Mouse (Mus musculus): ENCODE results near the gene Ankmy1. TPM values are rescaled to one million over a fixed set of nuclear protein-coding genes. Genes with fewer than 3 reads are reported as not detected.
A peak's percentile ranks its signal among the peaks of the same experiment; 100 is the strongest.

Gene Ankmy1
- polyA plus RNA-seq, 1 experiment from 2014 or later: 0.16 TPM

GRCm38 (mm10) chr1:92831188-92832001, 71.3 kb downstream of the Ankmy1 start, which contains the start of gene Gpc1:
Gpc1 (plus strand) TSS chr1:92831645.
- peak; percentile 87 for ATAC-seq
- WGBS: under 1% methylated on average over 64 of the region's 99 CpGs

GRCm38 (mm10) chr1:92830626-92831187, 72.0 kb downstream of the Ankmy1 start:
- H3K4me2 ChIP-seq (replicated peaks): peak overlapping the region; percentile 97
- H3K27ac ChIP-seq: 0 out of 2 replicates have a peak overlapping the region, but pooled peaks have one; percentile 86
- H3K4me3 ChIP-seq (replicated peaks): peak overlapping the region; percentile 72
- H3K9ac ChIP-seq: no peak overlapping the region
- no peaks in the 10 kb centered on the region for H3K36me3 ChIP-seq
- ATAC-seq: no peak
- 7% methylated on average over 13 of the region's 13 CpGs for WGBS
- peaks cover 4% of the 10 kb centered on the region for H3K27me3 ChIP-seq (replicated peaks)
- H3K4me1 ChIP-seq (replicated peaks): peaks cover 20% of the 10 kb centered on the region; the same call in 1 of the 2 replicates
- no peaks in the 10 kb centered on the region for H3K9me3 ChIP-seq

More at GRCm38 (mm10) chr1:92831188-92832001, 71.3 kb downstream of the Ankmy1 start, which contains the start of gene Gpc1:
- no peaks in the 10 kb centered on the region for H3K9me3 ChIP-seq
- H3K9ac ChIP-seq: peak within 1 kb of the TSS; percentile 85
- H3K4me2 ChIP-seq (replicated peaks): peak within 1 kb of the TSS; percentile 97
- peak within 1 kb of the TSS; percentile 72 for H3K4me3 ChIP-seq (replicated peaks)
- peak within 1 kb of the TSS; percentile 86 for H3K27ac ChIP-seq
- H3K4me1 ChIP-seq (replicated peaks): peaks cover 20% of the 10 kb centered on the region; the same call in 1 of the 2 replicates
- no peaks in the 10 kb centered on the region for H3K36me3 ChIP-seq
- H3K27me3 ChIP-seq (replicated peaks): peaks cover 4% of the 10 kb centered on the region

- no peak overlapping the region for H3K9ac ChIP-seq
- no peak overlapping the region for H3K4me3 ChIP-seq (replicated peaks)
- H3K4me1 ChIP-seq (replicated peaks): 0 out of 2 replicates have a peak, but pooled peaks cover 3% of the 10 kb centered on the region
- no peak overlapping the region for H3K4me2 ChIP-seq (replicated peaks)
- ATAC-seq: no peak
- H3K27me3 ChIP-seq (replicated peaks): no peaks in the 10 kb centered on the region
- 72% methylated on average over 5 of the region's 5 CpGs for WGBS
- no peak overlapping the region for H3K27ac ChIP-seq
- H3K9me3 ChIP-seq: no peaks in the 10 kb centered on the region
- no peaks in the 10 kb centered on the region for H3K36me3 ChIP-seq
Measured at GRCm38 (mm10) chr1:92815756-92816294, 86.9 kb downstream of the Ankmy1 start.

- no peaks in the 10 kb centered on the region for H3K9me3 ChIP-seq
- H3K4me1 ChIP-seq (replicated peaks): 0 out of 2 replicates have a peak, but pooled peaks cover 3% of the 10 kb centered on the region
- H3K27ac ChIP-seq: no peak overlapping the region
- H3K27me3 ChIP-seq (replicated peaks): no peaks in the 10 kb centered on the region
- no peak for ATAC-seq
- H3K4me3 ChIP-seq (replicated peaks): no peak overlapping the region
- no peaks in the 10 kb centered on the region for H3K36me3 ChIP-seq
- no peak overlapping the region for H3K4me2 ChIP-seq (replicated peaks)
- WGBS: 59% methylated on average over 9 of the region's 9 CpGs
- H3K9ac ChIP-seq: no peak overlapping the region
Measured at GRCm38 (mm10) chr1:92815100-92815499, 87.6 kb downstream of the Ankmy1 start.

GRCm38 (mm10) chr1:92814319-92814718, 88.4 kb downstream of the Ankmy1 start:
- H3K9ac ChIP-seq: no peak overlapping the region
- 0 out of 2 replicates have a peak, but pooled peaks have one; percentile 36 for ATAC-seq
- no peak overlapping the region for H3K27ac ChIP-seq
- H3K27me3 ChIP-seq (replicated peaks): no peaks in the 10 kb centered on the region
- no peak overlapping the region for H3K4me2 ChIP-seq (replicated peaks)
- H3K36me3 ChIP-seq: no peaks in the 10 kb centered on the region
- H3K4me3 ChIP-seq (replicated peaks): no peak overlapping the region
- WGBS: 41% methylated on average over 5 of the region's 5 CpGs
- H3K4me1 ChIP-seq (replicated peaks): 0 out of 2 replicates have a peak, but pooled peaks cover 3% of the 10 kb centered on the region
- H3K9me3 ChIP-seq: no peaks in the 10 kb centered on the region

MicroRNA genes within 50 kb of the gene (microRNA counts, 519-probe panel; counts per million panel counts)
- 3,025 counts per million, percentile 76 among the panel's probes with 10 or more counts for microRNA mmu-miR-149

Other genes starting within 250 kb of the Ankmy1 start
- gene Gpc1, start 71.3 kb downstream of the Ankmy1 start, polyA plus RNA-seq (2015; fragmentation: Nextera tagmentation; extraction: Ambion mirVana): 36.8 and 37.7 TPM in 2 replicates
- gene Dusp28, start 4.1 kb upstream of the Ankmy1 start, polyA plus RNA-seq (2015; fragmentation: Nextera tagmentation; extraction: Ambion mirVana): 14.1 and 14.7 TPM in 2 replicates
- 40.6 and 56.1 TPM in 2 replicates for gene Rnpepl1, start 7.9 kb upstream of the Ankmy1 start, polyA plus RNA-seq (2015; fragmentation: Nextera tagmentation; extraction: Ambion mirVana)
- gene Capn10, start 31.5 kb upstream of the Ankmy1 start, polyA plus RNA-seq (2015; fragmentation: Nextera tagmentation; extraction: Ambion mirVana): 28.2 and 34.4 TPM in 2 replicates
- gene Gpr35, start 48.0 kb upstream of the Ankmy1 start, polyA plus RNA-seq (2015; fragmentation: Nextera tagmentation; extraction: Ambion mirVana): 8.9 and 9.1 TPM in 2 replicates
- gene Aqp12, start 103.4 kb upstream of the Ankmy1 start, polyA plus RNA-seq (2015; fragmentation: Nextera tagmentation; extraction: Ambion mirVana): 3.0 and 11.2 TPM in 2 replicates
- gene Kif1a, start 199.0 kb upstream of the Ankmy1 start, polyA plus RNA-seq (2015; fragmentation: Nextera tagmentation; extraction: Ambion mirVana): 18.3 and 21.4 TPM in 2 replicates
- 0.59 and 0.62 TPM in 2 replicates for gene Agxt, start 232.3 kb upstream of the Ankmy1 start, polyA plus RNA-seq (2015; fragmentation: Nextera tagmentation; extraction: Ambion mirVana)

Data from intestine, embryonic 15.5 days (tissue).